Mouse (Mus musculus) stomach, postnatal 0 days (tissue): ENCODE data around the gene Avpi1.

Experiments used
- CTCF ChIP-seq: IDR thresholded peaks from 2 replicates; pipeline ENCODE4 v1.5.1; 2016; ENCODE audit warnings: antibody characterized with exemption, low read depth, mild to moderate bottlenecking, moderate library complexity
- EP300 ChIP-seq: optimal IDR thresholded peaks from 2 replicates; pipeline ENCODE3; 2016; ENCODE audit warnings: antibody characterized with exemption

DNA sequence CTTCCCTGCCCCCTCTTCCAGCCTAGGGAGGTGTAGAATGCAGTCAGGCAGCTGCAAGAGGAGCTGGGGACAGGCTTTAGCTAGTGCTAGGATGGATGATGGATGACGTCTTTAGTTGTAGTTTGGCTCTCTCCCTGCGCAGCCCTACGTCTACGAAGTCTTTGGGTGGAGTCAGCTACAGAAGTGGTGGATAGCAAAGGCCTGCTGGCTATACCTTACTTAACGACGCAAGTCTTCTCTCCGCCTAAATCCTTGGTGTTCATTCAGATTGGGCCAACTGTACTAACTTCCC, 19.7 kb upstream of the Avpi1 start:
- TF ChIP-seq CTCF = no peak
- no peak for TF ChIP-seq EP300
